Mouse (Mus musculus) monocyte, adult 5-6 weeks (primary cell): ENCODE measurements around the gene Tle2. TPM values are rescaled to one million over a fixed set of nuclear protein-coding genes. Genes with fewer than 3 reads are reported as not detected.

Experiments used
- ATAC-seq: fragments of 153-309, 156-312 bp; replicated peaks from 2 replicates; pipeline ENCODE4 v1.8.0; 2017; ENCODE audit warnings: mild to moderate bottlenecking; ENCODE audit not compliant: low TSS enrichment, insufficient number of reproducible peaks, severe bottlenecking, poor library complexity, low FRiP score
- total RNA-seq: library from RNA; stranded (forward); fragments of 200-1000, 200-491, 200-594 nt; gene quantifications from 3 replicates; pipeline ENCODE4 v1.2.3, GENCODE M21; 2017

Gene Tle2
- total RNA-seq, 1 experiment from 2014 or later = 3.2 TPM

- no peak for ATAC-seq
Measured at GRCm38 (mm10) chr10:81570238-81570800, 4.0 kb upstream of the Tle2 start.

GRCm38 (mm10) chr10:81570831-81571500, 3.4 kb upstream of the Tle2 start:
- peak; percentile 44 for ATAC-seq

- peak; percentile 88 for ATAC-seq
Measured at GRCm38 (mm10) chr10:81571501-81571876, 2.9 kb upstream of the Tle2 start.

- ATAC-seq = no peak
Measured at GRCm38 (mm10) chr10:81572133-81572671, 2.2 kb upstream of the Tle2 start.

- ATAC-seq = no peak
Measured at GRCm38 (mm10) chr10:81572975-81573374, 1.4 kb upstream of the Tle2 start.

GRCm38 (mm10) chr10:81575208-81575631, 859 bp downstream of the Tle2 start:
- no peak for ATAC-seq

GRCm38 (mm10) chr10:81575695-81576094, 1.3 kb downstream of the Tle2 start:
- no peak for ATAC-seq

GRCm38 (mm10) chr10:81579967-81580366, 5.6 kb downstream of the Tle2 start:
- ATAC-seq = no peak

GRCm38 (mm10) chr10:81580441-81581070, 6.2 kb downstream of the Tle2 start:
- ATAC-seq = peak; percentile 20; the same call in 1 of the 2 replicates

GRCm38 (mm10) chr10:81583347-81583746, 9.0 kb downstream of the Tle2 start:
- ATAC-seq = no peak

GRCm38 (mm10) chr10:81588739-81589138, 14.4 kb downstream of the Tle2 start:
- ATAC-seq = no peak

- no peak for ATAC-seq
Measured at GRCm38 (mm10) chr10:81591846-81592245, 17.5 kb downstream of the Tle2 start.

- no peak for ATAC-seq
Measured at GRCm38 (mm10) chr10:81592631-81593030, 18.3 kb downstream of the Tle2 start.

GRCm38 (mm10) chr10:81593223-81593622, 18.9 kb downstream of the Tle2 start:
- ATAC-seq = no peak

GRCm38 (mm10) chr10:81593935-81594334, 19.6 kb downstream of the Tle2 start:
- ATAC-seq = no peak

GRCm38 (mm10) chr10:81595599-81595998, 21.2 kb downstream of the Tle2 start:
- ATAC-seq = no peak

GRCm38 (mm10) chr10:81596611-81597010, 22.2 kb downstream of the Tle2 start:
- no peak for ATAC-seq

GRCm38 (mm10) chr10:81597137-81597950, 23.0 kb downstream of the Tle2 start:
- no peak for ATAC-seq

GRCm38 (mm10) chr10:81598342-81598741, 24.0 kb downstream of the Tle2 start:
- no peak for ATAC-seq
